Mouse (Mus musculus): Measurements from ENCODE around the gene Ptprd.

Gene Ptprd

DNA sequence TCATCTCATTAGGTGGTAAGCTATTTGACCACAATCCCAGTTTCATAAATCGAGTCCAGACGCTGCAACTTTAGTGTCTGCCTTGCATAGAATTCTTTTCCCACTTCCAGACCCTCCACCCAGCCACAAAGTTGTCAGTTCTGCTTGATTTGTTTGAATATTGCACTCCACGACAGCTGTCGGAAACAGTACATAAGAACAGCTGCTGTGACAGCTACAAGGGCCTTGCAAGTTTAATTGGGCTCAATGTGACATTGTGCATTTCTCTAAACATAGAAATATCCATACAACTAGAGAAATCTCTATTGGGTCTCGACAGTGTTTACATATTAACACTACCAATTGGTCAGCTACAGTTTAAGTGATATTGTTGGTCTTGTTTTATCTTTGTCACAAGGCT lies 1887.3 kb downstream of the Ptprd start:
- DNase-seq (ENCODE audit: low read depth, low spot score), result no peak

- DNase-seq (ENCODE audit: low read depth, low spot score), result no peak
Observed at GRCm38 (mm10) chr4:76319874-76320273, 1891.9 kb downstream of the Ptprd start.

DNA sequence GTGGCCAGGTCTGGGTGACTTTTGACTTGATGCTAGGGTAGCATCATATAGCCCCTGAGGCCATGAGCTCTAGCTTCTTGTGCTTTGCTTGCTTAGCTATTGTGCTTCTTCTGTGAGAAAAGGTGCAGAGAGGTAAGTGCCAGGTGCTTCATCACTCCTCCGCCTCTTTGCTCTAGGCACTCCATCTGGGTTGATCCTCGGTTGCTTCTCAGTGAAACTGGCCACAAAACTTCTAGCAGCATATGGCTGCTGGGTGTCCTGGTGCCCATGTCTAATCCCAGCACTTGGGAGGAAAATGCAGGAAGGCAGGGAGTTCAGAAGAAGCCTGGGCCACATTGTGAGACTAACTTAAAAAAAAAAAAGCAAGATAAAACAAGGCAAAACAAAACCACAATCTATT lies 1895.8 kb downstream of the Ptprd start:
- DNase-seq (ENCODE audit: low read depth, low spot score), result no peak

GRCm38 (mm10) chr4:76313749-76314148 lies 1898.0 kb downstream of the Ptprd start:
- DNase-seq (ENCODE audit: low read depth, low spot score), result no peak

DNA sequence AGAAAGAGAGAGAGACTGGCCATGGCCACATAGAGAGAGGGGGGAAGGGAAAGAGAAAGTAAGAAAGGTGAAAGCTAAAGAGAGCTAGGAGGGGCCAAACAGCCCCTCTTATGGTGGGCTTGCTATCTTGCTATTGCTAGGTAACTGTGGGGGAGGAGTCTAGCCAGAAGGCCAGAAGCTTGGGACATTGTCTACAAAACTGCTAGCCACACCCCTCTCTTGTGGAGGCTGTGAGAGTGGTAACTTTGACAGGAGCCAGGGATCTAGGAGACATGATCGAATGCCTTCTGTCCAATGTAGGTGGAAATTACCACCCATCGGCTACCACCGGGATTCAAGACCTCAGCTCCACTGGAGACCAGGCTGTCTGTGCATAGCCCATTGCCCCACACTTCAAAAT lies 1899.2 kb downstream of the Ptprd start:
- DNase-seq (ENCODE audit: low read depth, low spot score), result no peak

- DNase-seq (ENCODE audit: low read depth, low spot score), result no peak
Observed at GRCm38 (mm10) chr4:76305987-76306386, 1905.8 kb downstream of the Ptprd start.

DNA sequence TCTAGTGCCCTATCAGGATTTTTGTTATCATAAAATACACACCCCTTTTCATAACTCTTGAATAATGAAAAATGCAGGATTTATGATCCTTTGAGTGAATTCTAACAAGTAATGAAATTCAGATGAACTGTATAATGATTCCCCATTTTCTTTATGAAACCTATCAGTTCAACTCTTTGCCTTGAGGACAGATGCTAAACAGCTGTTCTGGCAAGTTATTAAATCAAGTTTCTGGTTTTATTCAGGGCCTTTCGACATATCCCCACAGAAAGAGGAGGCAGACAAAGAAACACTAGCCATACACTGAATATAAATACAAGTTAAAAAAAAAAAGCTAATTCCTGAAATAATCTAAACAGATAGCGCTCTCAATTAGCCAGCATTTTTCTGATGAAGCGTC lies 1914.4 kb downstream of the Ptprd start:
- no peak for DNase-seq (ENCODE audit: low read depth, low spot score)

DNA sequence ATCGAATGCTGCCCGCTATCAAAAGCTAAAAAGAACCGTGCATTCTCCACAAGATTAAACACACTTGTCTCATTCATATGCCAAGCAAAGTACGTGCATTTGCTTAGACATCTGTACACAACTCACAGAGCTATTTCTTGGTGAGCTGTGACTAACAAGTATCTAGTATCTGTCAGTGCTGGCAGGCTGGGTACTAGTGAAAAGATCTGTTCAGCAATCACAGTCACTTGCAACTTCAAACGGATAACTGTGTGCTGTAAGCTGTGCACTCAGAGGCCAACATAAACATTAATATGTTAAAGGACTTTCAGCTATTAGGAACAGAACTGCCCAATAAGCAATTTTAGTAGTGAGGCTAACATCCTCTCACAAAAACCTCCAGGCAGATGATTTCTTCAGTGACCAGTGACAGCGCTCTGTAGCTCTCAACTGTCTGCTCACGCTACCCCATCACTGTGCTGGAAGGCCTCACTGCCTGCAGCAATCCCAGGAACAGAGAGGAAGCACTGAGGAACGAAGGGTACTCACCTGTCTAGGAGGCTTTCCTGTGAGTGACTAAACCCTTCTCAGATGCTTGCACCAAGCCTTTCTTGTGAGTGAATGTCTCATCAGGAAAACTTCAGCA lies 1918.9 kb downstream of the Ptprd start:
- DNase-seq (ENCODE audit: low read depth, low spot score), result no peak

GRCm38 (mm10) chr4:76290484-76290818 lies 1921.3 kb downstream of the Ptprd start:
- no peak for DNase-seq (ENCODE audit: low read depth, low spot score)

DNA sequence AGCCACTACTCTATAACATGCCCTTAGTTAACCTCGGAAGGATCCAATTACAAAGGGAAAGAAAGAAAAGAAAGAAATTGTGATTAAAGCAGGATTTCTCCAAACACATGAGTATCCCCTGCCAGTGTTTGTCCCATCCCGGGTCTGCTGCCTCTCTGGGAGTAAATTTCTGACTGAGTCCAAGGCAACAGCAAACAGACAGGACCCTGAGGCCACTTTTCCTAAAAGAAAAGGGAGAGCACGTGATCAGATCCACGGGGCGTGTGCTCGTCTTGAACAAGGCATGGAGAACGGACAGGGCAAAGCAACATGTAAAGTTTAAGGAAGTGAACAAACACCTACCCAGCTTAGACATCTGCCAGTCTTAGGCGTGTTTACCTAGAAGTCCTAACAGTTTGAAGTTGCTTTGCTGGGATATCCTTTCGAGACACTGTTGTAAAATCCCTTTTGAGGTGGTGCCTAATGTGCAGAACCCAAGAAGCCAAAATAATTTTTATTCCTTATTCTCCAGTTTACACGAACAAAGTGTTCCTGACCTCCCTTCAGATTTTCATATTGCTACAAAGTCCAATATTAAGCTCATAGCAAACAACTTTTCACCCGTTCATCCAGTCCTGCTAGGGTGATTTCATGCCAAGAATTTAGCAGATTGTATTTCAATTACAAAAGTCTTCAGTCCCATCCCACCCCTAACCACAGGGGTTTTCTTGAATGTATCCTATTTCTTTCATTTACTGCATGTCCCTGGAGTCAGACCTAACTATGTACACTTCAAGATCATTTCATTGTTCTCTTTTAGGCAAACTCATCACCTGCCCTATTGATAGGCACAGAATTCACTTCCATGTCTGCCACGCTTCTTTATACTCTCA lies 1921.9 kb downstream of the Ptprd start:
- DNase-seq (ENCODE audit: low read depth, low spot score), result no peak

DNA sequence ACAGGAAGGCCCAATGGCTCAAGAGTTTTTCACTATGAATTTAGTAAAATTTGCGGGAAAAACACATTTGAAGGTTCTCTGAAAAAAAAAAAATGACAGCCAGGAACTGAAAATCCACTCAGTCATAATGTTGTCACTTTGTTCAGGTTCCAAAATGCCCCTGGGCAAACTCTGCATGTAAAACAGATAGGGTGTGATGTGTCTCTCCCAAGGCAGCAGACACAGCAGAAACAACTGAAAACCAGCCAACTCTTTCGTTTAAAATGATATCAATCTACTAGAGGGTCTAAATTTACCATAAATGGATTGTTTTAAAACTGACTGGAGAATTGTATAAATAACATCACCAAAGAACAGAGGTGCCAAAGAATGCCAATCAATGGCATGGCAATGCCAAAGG lies 1925.7 kb downstream of the Ptprd start:
- no peak for DNase-seq (ENCODE audit: low read depth, low spot score)

GRCm38 (mm10) chr4:76282886-76283285 lies 1928.9 kb downstream of the Ptprd start:
- DNase-seq (ENCODE audit: low read depth, low spot score), result no peak

GRCm38 (mm10) chr4:76262727-76263126 lies 1949.0 kb downstream of the Ptprd start:
- DNase-seq (ENCODE audit: low read depth, low spot score), result no peak

- DNase-seq (ENCODE audit: low read depth, low spot score), result no peak
Observed at GRCm38 (mm10) chr4:76260686-76261085, 1951.1 kb downstream of the Ptprd start.

- no peak for DNase-seq (ENCODE audit: low read depth, low spot score)
Observed at GRCm38 (mm10) chr4:76260286-76260685, 1951.5 kb downstream of the Ptprd start.

DNA sequence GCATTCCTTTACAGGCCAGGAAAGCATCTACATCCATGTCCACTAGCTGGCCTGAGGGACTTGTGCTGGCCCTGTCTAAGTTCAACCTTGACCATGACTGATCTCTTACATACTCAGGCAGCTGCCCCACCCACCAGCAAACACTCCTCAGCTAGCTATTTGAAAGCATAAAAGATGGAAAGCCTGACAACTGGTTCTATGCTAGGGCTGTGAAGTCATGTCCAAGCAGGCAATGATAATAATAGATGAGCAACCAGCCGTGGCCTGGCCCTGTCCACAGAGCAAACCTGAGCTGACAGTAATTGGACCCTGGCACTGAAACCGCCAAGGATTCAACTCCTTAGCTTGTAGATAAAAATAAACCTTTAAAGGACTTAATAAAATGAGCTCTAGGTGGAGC lies 1952.1 kb downstream of the Ptprd start:
- no peak for DNase-seq (ENCODE audit: low read depth, low spot score)

DNA sequence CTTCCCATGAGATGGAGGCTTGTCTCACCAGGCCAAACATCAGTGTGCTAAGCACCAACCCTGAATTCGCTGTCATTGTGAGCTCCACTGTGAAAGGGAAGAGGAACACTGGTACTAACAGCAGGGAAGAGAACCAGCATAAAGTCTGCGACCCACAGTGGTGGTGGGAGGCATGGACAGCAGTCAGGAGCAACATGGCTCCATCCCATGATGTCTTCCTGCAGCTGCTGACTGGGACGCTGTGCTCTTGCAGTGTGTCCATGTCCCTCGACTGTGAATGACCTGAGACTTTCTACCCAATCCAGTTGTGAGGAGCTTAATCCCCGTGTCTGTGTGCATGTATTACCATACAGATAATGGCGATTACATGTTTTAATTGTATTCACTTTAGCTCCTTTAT lies 1967.4 kb downstream of the Ptprd start:
- DNase-seq (ENCODE audit: low read depth, low spot score), result peak; percentile 13

- DNase-seq (ENCODE audit: low read depth, low spot score), result no peak
Observed at GRCm38 (mm10) chr4:76241542-76241941, 1970.2 kb downstream of the Ptprd start.

DNA sequence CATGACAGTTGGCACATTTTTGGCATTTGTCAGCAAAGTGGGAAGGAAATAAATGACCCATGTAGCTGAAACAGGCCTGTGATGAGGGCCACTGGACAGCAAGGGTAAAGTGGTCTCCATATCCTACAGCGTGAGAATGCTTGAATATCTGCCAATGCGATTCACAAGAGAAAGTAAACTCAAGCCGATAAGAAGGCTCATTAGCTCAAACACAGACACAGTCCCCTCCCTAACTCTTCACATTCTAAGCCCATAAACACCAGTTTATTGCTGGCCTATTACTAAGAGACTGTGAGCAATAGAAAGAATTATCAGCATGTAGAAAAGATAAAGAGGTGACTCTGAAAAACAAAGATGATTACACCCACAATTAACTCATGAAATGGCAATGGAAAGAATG lies 1970.6 kb downstream of the Ptprd start:
- no peak for DNase-seq (ENCODE audit: low read depth, low spot score)

GRCm38 (mm10) chr4:76239063-76239462 lies 1972.7 kb downstream of the Ptprd start:
- DNase-seq (ENCODE audit: low read depth, low spot score), result no peak

DNA sequence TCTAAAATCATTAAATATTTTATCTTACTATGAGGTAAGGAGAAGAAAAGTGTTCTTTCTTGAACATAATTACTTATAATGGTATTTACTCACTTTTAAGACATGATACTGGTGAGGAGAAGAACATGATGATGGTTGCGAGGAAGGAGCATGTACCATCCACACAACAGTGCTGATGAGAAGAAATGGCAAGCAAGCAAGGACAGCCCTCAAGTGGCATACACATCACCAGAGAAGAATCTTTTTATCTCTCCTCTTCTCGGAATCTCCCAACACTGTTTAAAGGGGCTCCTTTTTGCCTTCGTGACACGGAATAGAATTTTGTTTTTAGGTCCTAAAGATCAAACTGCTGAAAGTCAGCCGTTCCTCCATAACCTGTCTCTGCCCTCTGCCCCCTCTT lies 1973.2 kb downstream of the Ptprd start:
- no peak for DNase-seq (ENCODE audit: low read depth, low spot score)

DNA sequence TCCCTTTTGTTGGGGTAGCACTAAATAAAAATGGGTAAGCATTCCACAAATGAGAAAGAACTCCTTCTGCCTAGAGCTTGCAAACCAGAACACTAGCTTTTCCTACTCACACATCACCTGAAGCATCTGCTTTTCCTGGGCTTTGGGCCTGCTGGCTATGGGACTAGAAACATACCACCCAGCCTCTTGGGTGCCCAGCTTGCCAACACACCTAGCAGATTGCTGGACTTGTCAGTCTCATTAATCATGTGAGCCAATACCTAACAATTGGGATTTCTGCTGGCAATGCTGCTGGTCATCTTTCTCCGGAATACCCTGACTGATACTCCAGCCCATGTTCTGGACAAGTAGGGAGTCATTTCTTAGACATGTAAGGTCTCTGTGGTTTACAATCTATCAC lies 1973.9 kb downstream of the Ptprd start:
- DNase-seq (ENCODE audit: low read depth, low spot score), result no peak

GRCm38 (mm10) chr4:76223720-76224119 lies 1988.0 kb downstream of the Ptprd start:
- no peak for DNase-seq (ENCODE audit: low read depth, low spot score)
